Mouse (Mus musculus): ENCODE results near the gene Afg1l. TPM values are rescaled to one million over a fixed set of nuclear protein-coding genes. Genes with fewer than 3 reads are reported as not detected.

Gene Afg1l
- polyA plus RNA-seq, 1 experiment from 2014 or later, result 5.9 TPM

DNA sequence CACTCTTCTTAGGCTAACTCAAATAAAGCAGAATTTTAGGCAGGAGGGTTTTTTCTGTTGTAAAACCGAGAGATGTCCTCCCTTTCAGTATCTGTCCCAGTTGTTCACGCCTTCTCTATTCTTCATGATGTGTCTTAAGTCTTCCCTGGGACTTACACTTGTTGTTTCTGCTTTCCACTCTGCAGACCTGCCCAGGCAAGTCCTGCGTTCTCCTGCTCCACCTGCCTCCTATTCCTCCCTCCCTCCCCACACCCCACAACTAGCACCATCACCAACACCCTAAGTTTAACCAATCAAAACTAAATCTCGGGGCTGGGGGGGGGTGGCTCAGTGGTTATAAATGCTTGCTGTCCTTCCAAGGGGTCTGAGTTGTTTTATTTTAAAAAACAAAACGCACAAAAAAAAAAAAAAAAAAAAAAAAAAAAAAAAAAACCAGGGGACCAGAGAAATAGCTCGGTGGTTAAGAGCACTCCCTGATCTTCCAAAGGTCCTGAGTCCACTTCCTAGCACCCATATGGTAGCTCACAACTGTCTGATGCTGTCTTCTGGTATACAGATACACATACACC, 3.3 kb downstream of the Afg1l start:
- peaks cover 5% of the 10 kb centered on the region; the same call in 1 of the 2 replicates for H3K4me1 ChIP-seq
- WGBS, result 72% methylated on average over 6 of the region's 6 CpGs
- H3K27me3 ChIP-seq, result no peaks in the 10 kb centered on the region
- peaks cover 6% of the 10 kb centered on the region; the same call in 1 of the 2 replicates for H3K36me3 ChIP-seq
- peak overlapping the region; percentile 9; the same call in 1 of the 2 replicates for H3K27ac ChIP-seq
- no peak overlapping the region for H3K9ac ChIP-seq
- ATAC-seq (ENCODE audit: insufficient number of reproducible peaks, low FRiP score, low TSS enrichment, low read depth), result no peak
- H3K9me3 ChIP-seq, result no peaks in the 10 kb centered on the region
- H3K4me3 ChIP-seq, result no peak overlapping the region
- no peak overlapping the region for H3K4me2 ChIP-seq

DNA sequence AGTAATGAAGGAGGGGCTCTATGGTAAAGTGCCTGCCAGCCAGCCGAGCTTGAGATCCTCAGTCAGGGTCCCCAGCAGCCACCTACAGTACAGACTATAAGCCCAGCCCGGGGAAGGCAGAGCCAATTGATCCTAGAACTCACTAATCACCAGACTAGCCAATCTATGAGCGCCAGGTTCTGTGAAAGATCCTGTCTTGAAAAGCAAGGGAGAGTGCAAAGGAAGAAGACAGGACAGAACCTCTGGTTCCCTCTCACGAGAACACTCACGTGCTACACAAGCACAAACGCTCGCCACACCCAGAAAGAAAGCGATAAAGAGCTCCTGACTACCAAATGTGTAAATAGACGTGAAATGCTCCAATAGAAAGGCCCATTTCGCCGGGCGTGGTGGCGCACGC, 13.6 kb downstream of the Afg1l start:
- no peak for ATAC-seq (ENCODE audit: insufficient number of reproducible peaks, low FRiP score, low TSS enrichment, low read depth)
- Histone ChIP-seq H3K27ac (no peak overlapping the region), H3K36me3 (no peaks in the 10 kb centered on the region), H3K4me1 (peaks cover 3% of the 10 kb centered on the region; the same call in 1 of the 2 replicates), H3K4me3 (no peak overlapping the region), H3K27me3 (no peaks in the 10 kb centered on the region), H3K4me2 (no peak overlapping the region), H3K9me3 (0 out of 2 replicates have a peak, but pooled peaks cover under 1% of the 10 kb centered on the region), H3K9ac (no peak overlapping the region)
- WGBS, result 79% methylated on average over 14 of the region's 14 CpGs

DNA sequence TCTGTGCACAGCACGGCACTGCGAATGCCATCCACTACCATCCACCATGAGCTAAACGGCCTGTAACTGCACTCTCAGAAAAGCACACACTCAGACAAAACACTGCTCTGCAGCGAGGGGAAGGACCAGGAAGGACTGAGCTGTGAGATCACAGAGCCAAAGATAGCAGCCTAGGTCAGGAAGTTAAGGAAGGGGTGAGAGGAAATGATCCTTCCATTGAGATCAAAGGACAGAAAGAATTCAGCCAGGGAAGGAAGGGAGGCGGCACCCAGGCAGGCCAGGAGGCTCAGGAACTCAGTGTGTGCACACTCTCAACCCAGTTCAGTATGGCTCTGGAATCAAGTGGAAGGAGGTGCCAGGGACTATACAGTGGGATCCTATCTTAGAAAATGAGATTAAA, 14.1 kb downstream of the Afg1l start:
- Histone ChIP-seq H3K27me3 (no peaks in the 10 kb centered on the region), H3K4me3 (no peak overlapping the region), H3K4me2 (no peak overlapping the region), H3K27ac (peak overlapping the region; percentile 33; the same call in 1 of the 2 replicates), H3K9me3 (peaks cover 4% of the 10 kb centered on the region; the same call in 1 of the 2 replicates), H3K9ac (no peak overlapping the region), H3K36me3 (no peaks in the 10 kb centered on the region), H3K4me1 (peaks cover 3% of the 10 kb centered on the region; the same call in 1 of the 2 replicates)
- ATAC-seq (ENCODE audit: insufficient number of reproducible peaks, low FRiP score, low TSS enrichment, low read depth), result no peak
- 40% methylated on average over 5 of the region's 5 CpGs for WGBS

DNA sequence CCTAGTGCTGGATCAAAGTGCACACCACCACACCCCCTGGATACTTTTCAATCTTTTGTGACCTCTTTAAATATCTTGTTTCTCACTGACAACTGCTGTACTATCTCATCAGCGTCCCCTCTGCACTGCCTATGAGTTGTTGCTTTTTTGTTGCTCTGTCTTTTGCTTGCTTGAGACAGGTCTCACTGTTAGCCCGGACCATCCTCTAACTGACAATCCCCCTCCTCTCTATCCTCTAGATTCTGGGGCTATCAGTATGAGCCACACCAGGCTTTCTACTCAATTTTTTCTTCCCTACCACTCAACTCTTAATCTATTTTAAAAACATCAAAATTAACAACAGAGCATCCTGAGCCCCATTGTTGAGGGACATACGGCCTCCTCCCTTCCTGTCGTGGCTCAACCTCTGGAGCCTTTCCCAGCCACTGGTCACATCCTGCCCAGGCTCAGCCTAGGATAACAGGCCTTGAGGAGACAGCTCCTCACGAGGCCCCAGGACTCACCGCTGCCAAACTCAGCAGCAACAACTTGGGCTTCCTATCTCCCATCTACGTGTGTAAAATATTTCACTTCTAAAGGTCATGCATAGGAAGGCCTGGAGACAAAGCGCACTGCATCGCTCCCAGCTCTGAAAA, 20.7 kb downstream of the Afg1l start:
- 70% methylated on average over 9 of the region's 9 CpGs for WGBS
- no peak overlapping the region for H3K9ac ChIP-seq
- peaks cover 15% of the 10 kb centered on the region for H3K4me1 ChIP-seq
- no peak overlapping the region for H3K4me3 ChIP-seq
- peaks cover 4% of the 10 kb centered on the region; the same call in 1 of the 2 replicates for H3K9me3 ChIP-seq
- ATAC-seq (ENCODE audit: insufficient number of reproducible peaks, low FRiP score, low TSS enrichment, low read depth), result no peak
- H3K27ac ChIP-seq, result 0 out of 2 replicates have a peak overlapping the region, but pooled peaks have one; percentile 6
- no peaks in the 10 kb centered on the region for H3K36me3 ChIP-seq
- H3K27me3 ChIP-seq, result no peaks in the 10 kb centered on the region
- no peak overlapping the region for H3K4me2 ChIP-seq

DNA sequence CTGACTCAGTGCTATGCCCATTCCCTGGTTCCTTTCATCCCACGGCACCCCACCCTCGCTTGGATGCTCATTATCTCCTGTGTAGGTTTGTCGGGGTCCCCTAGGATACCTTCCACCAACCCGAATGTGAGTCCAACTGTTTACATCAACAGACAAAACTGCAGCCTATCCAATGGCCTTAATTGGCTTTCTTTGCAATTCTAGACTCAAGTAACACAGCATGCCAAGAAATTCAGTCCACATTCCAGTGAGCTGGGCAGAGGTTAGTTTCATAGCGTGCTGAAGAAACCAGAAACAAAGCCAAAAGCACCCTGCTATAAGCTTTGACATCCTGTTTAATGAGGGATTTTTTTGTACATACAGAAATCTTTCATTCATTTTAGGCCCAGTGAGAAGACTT, 22.4 kb downstream of the Afg1l start:
- 0 out of 2 replicates have a peak overlapping the region, but pooled peaks have one; percentile 22 for H3K27ac ChIP-seq
- H3K4me2 ChIP-seq, result no peak overlapping the region
- 68% methylated on average over 5 of the region's 5 CpGs for WGBS
- peaks cover 15% of the 10 kb centered on the region for H3K4me1 ChIP-seq
- no peaks in the 10 kb centered on the region for H3K27me3 ChIP-seq
- ATAC-seq (ENCODE audit: insufficient number of reproducible peaks, low FRiP score, low TSS enrichment, low read depth), result no peak
- peaks cover 4% of the 10 kb centered on the region; the same call in 1 of the 2 replicates for H3K9me3 ChIP-seq
- H3K9ac ChIP-seq, result no peak overlapping the region
- H3K36me3 ChIP-seq, result no peaks in the 10 kb centered on the region
- H3K4me3 ChIP-seq, result no peak overlapping the region

DNA sequence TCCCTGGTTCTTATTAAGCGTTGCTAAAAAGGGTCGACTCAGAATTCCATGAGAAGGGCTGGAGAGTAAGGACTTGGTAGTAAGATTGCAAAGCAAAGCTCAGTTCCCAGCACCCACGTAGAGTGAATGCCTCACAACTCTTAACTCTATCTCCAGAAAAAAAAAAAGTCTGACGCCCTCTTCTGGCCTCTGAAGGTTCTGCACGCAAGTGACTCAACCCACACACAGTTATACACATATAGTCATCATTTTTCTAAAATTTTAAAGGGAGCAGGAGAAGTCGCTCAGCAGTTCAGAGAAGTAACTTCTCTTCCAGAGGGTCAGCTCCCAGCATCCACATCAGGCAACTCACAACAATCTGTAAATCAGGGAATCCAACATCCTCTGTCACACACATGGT, 23.7 kb downstream of the Afg1l start:
- Histone ChIP-seq H3K9ac (no peak overlapping the region), H3K36me3 (no peaks in the 10 kb centered on the region), H3K4me1 (peaks cover 15% of the 10 kb centered on the region), H3K27me3 (no peaks in the 10 kb centered on the region), H3K9me3 (peaks cover 3% of the 10 kb centered on the region; the same call in 1 of the 2 replicates), H3K27ac (no peak overlapping the region), H3K4me2 (no peak overlapping the region), H3K4me3 (no peak overlapping the region)
- no peak for ATAC-seq (ENCODE audit: insufficient number of reproducible peaks, low FRiP score, low TSS enrichment, low read depth)
- 87% methylated on average over 6 of the region's 6 CpGs for WGBS

DNA sequence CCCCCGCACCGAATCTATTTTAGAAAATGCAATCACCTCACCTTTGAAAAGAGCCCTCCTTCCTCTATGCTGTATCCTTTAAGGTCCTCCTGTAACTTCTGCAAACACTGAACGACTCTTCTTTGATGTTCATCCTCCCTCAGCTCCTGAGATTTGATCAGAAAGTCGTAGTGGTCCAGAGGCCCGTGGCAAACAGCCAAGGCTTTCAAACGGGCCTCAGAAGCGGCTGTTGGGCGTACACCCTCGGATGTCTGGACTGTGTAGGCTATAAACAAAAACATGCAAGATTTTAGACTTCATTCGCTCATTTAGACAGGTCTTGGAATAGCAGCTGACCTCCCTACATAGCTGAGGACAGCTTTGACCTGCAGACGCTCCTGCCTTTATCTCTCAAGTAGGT, 24.1 kb downstream of the Afg1l start:
- 55% methylated on average over 11 of the region's 11 CpGs for WGBS
- ATAC-seq (ENCODE audit: insufficient number of reproducible peaks, low FRiP score, low TSS enrichment, low read depth), result no peak
- no peak overlapping the region for H3K4me3 ChIP-seq
- H3K9me3 ChIP-seq, result no peaks in the 10 kb centered on the region
- no peaks in the 10 kb centered on the region for H3K27me3 ChIP-seq
- no peaks in the 10 kb centered on the region for H3K36me3 ChIP-seq
- H3K27ac ChIP-seq, result no peak overlapping the region
- peaks cover 15% of the 10 kb centered on the region for H3K4me1 ChIP-seq
- H3K9ac ChIP-seq, result no peak overlapping the region
- H3K4me2 ChIP-seq, result no peak overlapping the region

DNA sequence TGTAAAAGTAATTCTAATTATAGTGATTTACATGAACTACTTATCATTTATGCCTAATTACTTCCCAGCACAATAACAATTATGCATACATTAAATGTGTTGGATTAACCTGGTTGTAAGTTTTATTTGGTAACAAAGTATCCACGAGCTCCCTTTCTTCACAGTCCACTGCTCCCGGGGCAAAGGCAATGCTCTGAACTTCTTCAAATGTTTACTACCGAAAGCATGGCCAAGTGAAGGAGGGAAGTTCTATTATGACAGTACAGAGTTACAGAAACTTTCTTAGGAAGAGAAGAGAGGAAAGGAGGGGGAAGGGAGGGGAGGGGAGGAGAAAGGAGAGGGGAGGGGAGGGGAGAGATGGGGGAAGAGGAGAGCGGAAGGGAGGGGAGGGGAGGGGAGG, 28.7 kb downstream of the Afg1l start:
- no peaks in the 10 kb centered on the region for H3K27me3 ChIP-seq
- WGBS, result 56% methylated on average over 3 of the region's 4 CpGs

DNA sequence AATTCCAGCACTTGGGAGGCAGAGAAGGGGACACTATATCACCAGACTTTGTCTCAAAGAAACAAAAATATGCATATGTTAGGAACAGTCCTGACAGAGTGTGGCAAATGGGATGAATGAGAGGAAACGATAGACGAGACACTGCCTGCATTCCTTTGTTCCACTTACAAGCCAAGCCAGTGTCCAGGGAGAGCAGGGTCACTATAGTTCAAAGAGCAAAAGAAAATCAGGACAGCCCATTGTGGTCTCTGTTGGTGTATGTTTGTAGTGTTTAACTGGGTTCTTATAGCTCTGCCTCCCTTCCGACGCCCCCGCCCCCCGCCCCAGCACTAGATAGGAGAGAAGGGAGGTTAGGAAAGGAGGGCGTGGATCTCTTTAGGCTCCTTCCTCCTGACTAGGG, 30.0 kb downstream of the Afg1l start:
- ATAC-seq (ENCODE audit: insufficient number of reproducible peaks, low FRiP score, low TSS enrichment, low read depth), result no peak
- 56% methylated on average over 7 of the region's 7 CpGs for WGBS
- H3K27ac ChIP-seq, result no peak overlapping the region
- no peak overlapping the region for H3K4me2 ChIP-seq
- no peaks in the 10 kb centered on the region for H3K27me3 ChIP-seq
- no peaks in the 10 kb centered on the region for H3K9me3 ChIP-seq
- no peak overlapping the region for H3K4me3 ChIP-seq
- no peaks in the 10 kb centered on the region for H3K36me3 ChIP-seq
- peaks cover 3% of the 10 kb centered on the region; the same call in 1 of the 2 replicates for H3K4me1 ChIP-seq
- H3K9ac ChIP-seq, result no peak overlapping the region

More for the DNA sequence above, 28.7 kb downstream of the Afg1l start:
- H3K4me1 ChIP-seq, result peaks cover 6% of the 10 kb centered on the region
- H3K27ac ChIP-seq, result no peak overlapping the region
- ATAC-seq (ENCODE audit: insufficient number of reproducible peaks, low FRiP score, low TSS enrichment, low read depth), result no peak
- no peaks in the 10 kb centered on the region for H3K36me3 ChIP-seq
- H3K4me3 ChIP-seq, result no peak overlapping the region
- no peak overlapping the region for H3K4me2 ChIP-seq
- H3K9me3 ChIP-seq, result no peaks in the 10 kb centered on the region
- H3K9ac ChIP-seq, result no peak overlapping the region

DNA sequence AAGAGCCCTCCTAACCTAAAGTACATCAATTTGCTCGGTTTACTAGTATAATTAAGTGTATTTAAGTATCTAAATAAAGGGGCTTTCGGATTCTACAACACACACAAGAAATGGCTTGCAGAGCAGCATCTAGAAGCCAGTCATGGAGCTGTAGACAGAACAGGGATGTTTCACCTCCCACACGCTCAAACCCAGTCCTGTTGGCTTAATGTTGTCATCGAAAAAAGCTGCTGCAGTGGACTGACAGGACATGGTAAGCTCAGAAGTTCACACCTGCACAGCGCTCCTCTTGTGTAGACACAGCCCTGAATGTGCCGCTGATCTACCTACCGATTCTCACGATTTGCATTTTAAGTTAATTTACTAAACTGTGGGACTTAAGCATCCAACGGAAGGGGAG, 32.2 kb downstream of the Afg1l start:
- peaks cover 3% of the 10 kb centered on the region; the same call in 1 of the 2 replicates for H3K4me1 ChIP-seq
- H3K4me2 ChIP-seq, result no peak overlapping the region
- no peaks in the 10 kb centered on the region for H3K27me3 ChIP-seq
- no peak for ATAC-seq (ENCODE audit: insufficient number of reproducible peaks, low FRiP score, low TSS enrichment, low read depth)
- no peak overlapping the region for H3K27ac ChIP-seq
- no peaks in the 10 kb centered on the region for H3K36me3 ChIP-seq
- H3K4me3 ChIP-seq, result no peak overlapping the region
- H3K9ac ChIP-seq, result no peak overlapping the region
- WGBS, result 54% methylated on average over 9 of the region's 9 CpGs
- H3K9me3 ChIP-seq, result no peaks in the 10 kb centered on the region

DNA sequence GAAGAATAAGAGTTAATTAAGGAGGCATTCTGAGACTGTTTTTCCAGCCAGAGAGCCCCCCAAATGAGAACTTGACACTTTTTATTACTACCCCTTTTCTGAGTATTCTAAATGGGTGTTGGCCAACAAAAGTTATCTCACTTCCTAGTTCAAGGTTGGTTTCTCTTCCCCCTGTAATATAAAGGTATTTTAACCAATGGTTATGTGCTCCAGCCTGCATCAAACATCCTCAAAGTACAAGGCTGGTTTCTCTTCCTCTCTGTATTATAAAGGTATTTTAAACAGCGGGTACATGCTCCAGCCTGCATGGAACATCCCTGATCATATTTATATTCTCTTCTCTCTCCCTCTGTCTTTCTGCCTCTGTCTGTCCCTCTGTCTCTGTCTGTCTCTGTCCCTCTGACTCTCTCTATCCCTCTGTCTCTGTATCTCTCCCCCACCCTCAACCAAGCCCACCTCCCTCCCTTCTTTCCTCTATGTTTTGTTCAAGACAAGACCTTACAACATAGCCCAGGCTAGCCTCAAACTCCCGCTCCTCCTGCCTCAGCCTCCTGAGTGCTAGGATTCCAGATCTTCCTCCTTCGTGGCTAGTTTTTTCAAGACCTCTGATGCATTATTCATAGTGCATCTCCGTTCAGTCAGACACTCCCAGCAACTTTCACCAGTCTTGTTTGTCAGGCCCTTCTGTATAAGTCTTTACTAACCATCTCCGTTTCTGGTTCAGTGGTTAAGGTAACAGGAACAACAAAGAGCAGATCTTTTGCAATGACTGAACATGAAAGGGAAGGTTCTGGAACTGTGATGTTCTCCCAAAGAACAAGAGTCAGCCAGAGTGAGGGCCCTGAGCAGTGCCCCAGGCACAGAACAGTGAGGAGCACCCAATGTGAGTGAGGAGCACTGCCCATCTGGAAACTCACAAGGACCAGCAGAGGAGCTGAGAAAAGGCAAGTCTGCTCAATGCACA, 41.2 kb downstream of the Afg1l start:
- Histone ChIP-seq H3K9ac (no peak overlapping the region), H3K4me2 (no peak overlapping the region), H3K27ac (no peak overlapping the region), H3K36me3 (no peaks in the 10 kb centered on the region), H3K27me3 (no peaks in the 10 kb centered on the region), H3K4me1 (no peaks in the 10 kb centered on the region), H3K9me3 (no peaks in the 10 kb centered on the region), H3K4me3 (no peak overlapping the region)
- ATAC-seq (ENCODE audit: insufficient number of reproducible peaks, low FRiP score, low TSS enrichment, low read depth), result no peak
- 89% methylated on average over 5 of the region's 5 CpGs for WGBS

Measured in limb, embryonic 15.5 days (tissue).